Mouse (Mus musculus) olfactory bulb, adult 2 months (tissue): Measurements from ENCODE around the gene Chchd6.

Source experiments
- CTCF ChIP-seq: fragments of 200-500 bp; IDR thresholded peaks from 2 replicates; pipeline ENCODE4 v1.5.1; 2012; ENCODE audit warnings: low read depth, mild to moderate bottlenecking, low read length, moderate library complexity; ENCODE audit not compliant: insufficient read depth
- POLR2A ChIP-seq: fragments of 200-500 bp; IDR thresholded peaks from 2 replicates; pipeline ENCODE4 v1.6.1; 2012; ENCODE audit warnings: mild to moderate bottlenecking, low read depth, low read length, moderate library complexity; ENCODE audit not compliant: insufficient read depth

- TF ChIP-seq CTCF = no peak
- no peak for TF ChIP-seq POLR2A
Observed at GRCm38 (mm10) chr6:89386956-89387355, 208.5 kb downstream of the Chchd6 start.
